Mouse (Mus musculus) heart, embryonic 10.5 days (tissue): ENCODE measurements at regions not wholly inside any gene's neighbourhood (a gene's known extent, or its start where the extent isn't known, plus 50 kb on each side); places are given as distances from the start of the nearest gene placed in this dataset.

Experiments
- DNase-seq: peaks from one replicate; pipeline ENCODE4 v3.0.0-alpha.2; 2017; ENCODE audit warnings: low spot score
- H3K27ac ChIP-seq: fragments of 300-500 bp; sonication (generic); 2 replicates; pipeline ENCODE4 v1.5.1; 2016; ENCODE audit warnings: mild to moderate bottlenecking
- H3K27me3 ChIP-seq: fragments of 300-500 bp; sonication (generic); 2 replicates; pipeline ENCODE4 v1.6.1; 2016; ENCODE audit warnings: mild to moderate bottlenecking; ENCODE audit not compliant: poor library complexity, insufficient read depth, severe bottlenecking
- H3K36me3 ChIP-seq: fragments of 300-500 bp; sonication (generic); 2 replicates; pipeline ENCODE4 v1.6.1; 2016; ENCODE audit warnings: mild to moderate bottlenecking, moderate library complexity
- H3K4me1 ChIP-seq: fragments of 300-500 bp; sonication (generic); 2 replicates; pipeline ENCODE4 v1.6.1; 2016; ENCODE audit warnings: mild to moderate bottlenecking
- H3K4me3 ChIP-seq: fragments of 300-500 bp; sonication (generic); 2 replicates; pipeline ENCODE4 v1.5.1; 2016; ENCODE audit warnings: mild to moderate bottlenecking, moderate library complexity
- H3K9me3 ChIP-seq: fragments of 300-500 bp; sonication (generic); 2 replicates; pipeline ENCODE4 v1.6.1; 2016; ENCODE audit warnings: mild to moderate bottlenecking, moderate library complexity
- WGBS: fragments of 180-500 bp; shearing (Covaris S2); methylation state at CpG from one replicate; pipeline ENCODE4 v1.1.7; 2016; 5-methylcytosine and 5-hydroxymethylcytosine counted together

DNA sequence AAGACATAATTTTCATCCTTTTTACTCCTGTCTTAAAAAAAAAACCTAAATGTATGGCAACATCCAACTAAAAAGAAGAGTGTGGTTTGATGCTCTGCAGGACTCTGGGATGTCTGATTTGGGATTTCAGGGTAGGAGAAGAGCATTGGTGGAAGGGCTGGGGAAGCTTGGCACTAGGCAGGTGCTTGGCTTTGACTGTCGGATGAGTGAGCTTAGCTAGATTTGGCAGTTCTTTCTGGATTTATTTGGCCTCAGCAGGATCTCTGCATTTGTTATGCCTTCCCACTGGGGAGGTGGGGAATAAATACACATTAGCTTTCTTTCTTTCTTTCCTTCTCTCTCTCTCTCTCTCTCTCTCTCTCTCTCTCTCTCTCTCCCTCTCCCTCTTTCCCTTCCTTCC lies 118.1 kb upstream of the Auts2 start:
- Histone ChIP-seq H3K27me3 (peaks cover 13% of the 10 kb centered on the region; the same call in 1 of the 2 replicates), H3K9me3 (0 out of 2 replicates have a peak, but pooled peaks cover 6% of the 10 kb centered on the region), H3K36me3 (no peaks in the 10 kb centered on the region), H3K27ac (no peak overlapping the region), H3K4me3 (no peak overlapping the region), H3K4me1 (no peaks in the 10 kb centered on the region)
- WGBS, result 61% methylated on average over 1 of the region's 1 CpGs
- no peak for DNase-seq

DNA sequence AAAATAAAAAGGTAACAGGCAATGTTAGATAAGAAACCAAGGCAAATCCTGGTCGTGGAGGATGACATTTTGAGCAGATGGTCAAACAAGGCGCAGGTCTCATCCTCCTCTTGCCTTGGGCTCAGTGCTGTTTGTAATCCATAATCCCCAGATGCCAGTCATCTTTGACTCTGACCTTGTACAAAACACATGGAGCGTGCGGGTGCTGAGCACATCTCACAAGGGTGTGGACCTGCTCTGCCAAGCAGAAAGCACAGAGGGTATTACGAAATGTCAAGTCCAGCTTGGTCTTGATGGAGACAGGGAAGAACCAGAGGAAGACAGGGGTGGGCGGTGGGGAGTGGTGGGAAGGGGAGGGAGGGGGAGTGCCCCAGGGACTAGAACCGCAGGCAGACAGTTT lies 116.9 kb upstream of the Auts2 start:
- H3K4me1 ChIP-seq, result no peaks in the 10 kb centered on the region
- H3K27me3 ChIP-seq, result peaks cover 13% of the 10 kb centered on the region; the same call in 1 of the 2 replicates
- 0 out of 2 replicates have a peak, but pooled peaks cover 6% of the 10 kb centered on the region for H3K9me3 ChIP-seq
- 66% methylated on average over 7 of the region's 7 CpGs for WGBS
- H3K4me3 ChIP-seq, result no peak overlapping the region
- no peak for DNase-seq
- H3K36me3 ChIP-seq, result no peaks in the 10 kb centered on the region
- H3K27ac ChIP-seq, result no peak overlapping the region

DNA sequence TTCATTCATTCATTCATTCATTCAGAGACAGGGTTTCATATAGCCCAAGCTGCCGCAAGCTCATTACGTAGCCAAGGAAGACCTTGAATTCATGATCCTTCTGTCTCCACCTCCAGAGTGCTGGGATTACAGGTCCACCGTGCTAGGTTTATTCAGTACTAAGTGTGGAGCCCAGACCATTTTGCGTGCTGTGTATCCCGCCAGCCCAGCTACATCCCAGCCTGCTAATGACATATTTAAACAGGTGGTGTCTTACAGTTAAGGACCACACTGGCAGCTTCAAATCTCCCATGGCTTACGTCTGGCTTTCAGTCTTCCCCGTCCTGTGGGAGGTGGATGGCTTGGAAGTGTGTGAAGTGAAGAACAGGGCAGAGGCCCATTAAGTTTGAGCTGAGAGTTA lies 111.2 kb upstream of the Auts2 start:
- H3K27me3 ChIP-seq, result no peaks in the 10 kb centered on the region
- H3K36me3 ChIP-seq, result no peaks in the 10 kb centered on the region
- H3K9me3 ChIP-seq, result 0 out of 2 replicates have a peak, but pooled peaks cover 6% of the 10 kb centered on the region
- 90% methylated on average over 7 of the region's 7 CpGs for WGBS
- no peak overlapping the region for H3K27ac ChIP-seq
- DNase-seq, result no peak
- no peak overlapping the region for H3K4me3 ChIP-seq
- H3K4me1 ChIP-seq, result peaks cover 4% of the 10 kb centered on the region; the same call in 1 of the 2 replicates

- Histone ChIP-seq H3K27ac (no peak overlapping the region), H3K36me3 (no peaks in the 10 kb centered on the region), H3K4me1 (peaks cover 4% of the 10 kb centered on the region; the same call in 1 of the 2 replicates), H3K9me3 (0 out of 2 replicates have a peak, but pooled peaks cover 6% of the 10 kb centered on the region), H3K4me3 (no peak overlapping the region), H3K27me3 (peaks cover 5% of the 10 kb centered on the region; the same call in 1 of the 2 replicates)
- no peak for DNase-seq
- 51% methylated on average over 6 of the region's 6 CpGs for WGBS
Measured at GRCm38 (mm10) chr5:132653694-132654300, 110.7 kb upstream of the Auts2 start.

- peaks cover 12% of the 10 kb centered on the region; the same call in 1 of the 2 replicates for H3K4me1 ChIP-seq
Measured at GRCm38 (mm10) chr5:132652201-132652600, 109.1 kb upstream of the Auts2 start.

DNA sequence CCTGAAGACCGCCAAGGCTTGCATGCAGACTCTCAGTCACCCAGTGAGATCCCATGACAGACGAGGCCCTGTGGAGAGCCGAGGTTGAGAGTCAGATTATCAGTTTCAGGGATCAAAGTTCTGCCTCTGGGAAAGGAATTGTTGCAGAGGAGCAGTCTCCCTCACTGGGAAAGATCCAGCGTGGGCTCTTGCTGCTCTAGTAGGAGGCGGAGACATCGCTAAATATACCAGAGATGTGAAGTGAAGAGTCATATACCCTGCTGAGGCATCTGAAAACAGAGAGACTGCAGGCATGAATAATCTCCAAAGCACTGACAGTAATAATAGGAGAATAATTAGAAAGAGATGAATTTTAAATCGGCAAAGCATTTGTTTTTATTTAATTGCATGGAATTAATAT lies 106.6 kb upstream of the Auts2 start:
- Histone ChIP-seq H3K27ac (no peak overlapping the region), H3K27me3 (peaks cover 11% of the 10 kb centered on the region; the same call in 1 of the 2 replicates), H3K36me3 (no peaks in the 10 kb centered on the region), H3K9me3 (no peaks in the 10 kb centered on the region), H3K4me1 (peaks cover 15% of the 10 kb centered on the region; the same call in 1 of the 2 replicates), H3K4me3 (no peak overlapping the region)
- WGBS, result 45% methylated on average over 7 of the region's 7 CpGs
- no peak for DNase-seq

More at GRCm38 (mm10) chr5:132652201-132652600, 109.1 kb upstream of the Auts2 start:
- Histone ChIP-seq H3K4me3 (no peak overlapping the region), H3K9me3 (0 out of 2 replicates have a peak, but pooled peaks cover 1% of the 10 kb centered on the region), H3K27me3 (peaks cover 11% of the 10 kb centered on the region; the same call in 1 of the 2 replicates), H3K36me3 (no peaks in the 10 kb centered on the region), H3K27ac (no peak overlapping the region)
- DNase-seq, result no peak
- WGBS, result 27% methylated on average over 1 of the region's 1 CpGs

GRCm38 (mm10) chr5:132648751-132649150 lies 105.6 kb upstream of the Auts2 start:
- 58% methylated on average over 2 of the region's 2 CpGs for WGBS
- no peak for DNase-seq

DNA sequence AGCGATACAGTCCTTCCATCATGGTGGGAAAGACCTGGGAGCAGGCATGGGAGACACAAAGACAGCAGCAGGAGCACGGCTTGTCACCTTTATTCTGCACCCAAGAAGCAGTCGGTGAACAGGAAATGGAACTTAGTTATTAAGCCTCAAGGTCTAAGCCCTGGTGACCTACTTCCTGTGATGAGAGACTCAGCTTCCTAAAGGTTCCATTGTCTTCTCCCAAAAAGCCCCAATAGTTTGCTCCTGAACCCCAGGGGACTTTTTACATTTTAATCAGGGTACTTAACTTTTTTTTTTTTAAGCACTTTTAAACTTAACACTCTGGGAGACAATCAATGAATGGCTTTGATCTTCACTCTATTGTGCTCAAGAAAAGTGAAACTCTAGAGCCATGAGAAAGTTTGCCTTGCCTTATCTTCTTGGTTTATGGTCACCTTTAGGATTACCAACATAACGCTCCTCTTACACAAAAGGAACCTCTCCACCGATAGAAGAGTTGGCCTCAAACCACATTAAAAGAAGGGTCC lies 101.6 kb upstream of the Auts2 start:
- WGBS, result 77% methylated on average over 5 of the region's 5 CpGs
- no peaks in the 10 kb centered on the region for H3K9me3 ChIP-seq
- H3K36me3 ChIP-seq, result no peaks in the 10 kb centered on the region
- H3K4me3 ChIP-seq, result no peak overlapping the region
- H3K27ac ChIP-seq, result no peak overlapping the region
- peaks cover 11% of the 10 kb centered on the region; the same call in 1 of the 2 replicates for H3K27me3 ChIP-seq
- no peak for DNase-seq
- H3K4me1 ChIP-seq, result peaks cover 11% of the 10 kb centered on the region; the same call in 1 of the 2 replicates

More at GRCm38 (mm10) chr5:132648751-132649150, 105.6 kb upstream of the Auts2 start:
- Histone ChIP-seq H3K36me3 (no peaks in the 10 kb centered on the region), H3K27ac (no peak overlapping the region), H3K4me3 (no peak overlapping the region), H3K27me3 (peaks cover 11% of the 10 kb centered on the region; the same call in 1 of the 2 replicates), H3K9me3 (no peaks in the 10 kb centered on the region), H3K4me1 (peaks cover 12% of the 10 kb centered on the region; the same call in 1 of the 2 replicates)

- H3K36me3 ChIP-seq, result no peaks in the 10 kb centered on the region
- H3K27ac ChIP-seq, result no peak overlapping the region
- DNase-seq, result no peak
- H3K4me1 ChIP-seq, result peaks cover 11% of the 10 kb centered on the region; the same call in 1 of the 2 replicates
- WGBS, result 75% methylated on average over 3 of the region's 3 CpGs
- H3K9me3 ChIP-seq, result no peaks in the 10 kb centered on the region
- H3K4me3 ChIP-seq, result no peak overlapping the region
- 0 out of 2 replicates have a peak, but pooled peaks cover 4% of the 10 kb centered on the region for H3K27me3 ChIP-seq
Measured at GRCm38 (mm10) chr5:132643270-132643669, 100.1 kb upstream of the Auts2 start.

DNA sequence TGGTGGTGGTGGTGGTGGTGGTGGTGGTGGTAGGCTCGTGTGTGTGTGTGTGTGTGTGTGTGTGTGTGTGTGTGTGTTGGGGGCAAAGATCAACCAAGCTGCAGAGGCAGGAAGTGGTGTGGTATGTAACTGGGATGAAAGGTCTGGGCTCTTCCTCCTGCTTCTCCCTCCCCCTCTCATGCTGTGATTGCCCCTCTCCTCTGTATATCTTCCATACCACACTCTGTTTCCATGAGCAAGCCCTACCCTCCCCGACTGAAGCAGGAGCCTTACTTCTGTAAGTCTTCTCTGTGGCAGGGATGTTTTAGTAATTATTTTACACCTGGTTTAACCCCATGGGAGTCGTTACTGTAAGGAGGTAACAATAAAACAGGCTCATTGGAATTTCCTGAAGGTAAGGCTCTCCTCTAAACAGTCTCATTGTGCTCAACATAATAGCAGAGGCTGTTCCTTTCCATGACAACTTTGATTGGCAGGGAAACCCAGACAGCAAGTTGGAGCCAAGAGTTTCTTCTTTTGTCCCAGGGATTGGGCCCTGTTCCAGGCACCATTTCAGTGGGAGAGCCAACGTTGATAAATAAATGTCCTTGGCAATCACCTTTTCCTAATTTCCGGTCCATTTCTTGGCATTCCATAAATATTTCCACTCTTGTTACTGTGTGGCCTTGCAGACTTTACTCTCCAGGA lies 90.2 kb upstream of the Auts2 start:
- Histone ChIP-seq H3K9me3 (no peaks in the 10 kb centered on the region; the same call in 1 of the 2 replicates), H3K27me3 (no peaks in the 10 kb centered on the region), H3K36me3 (no peaks in the 10 kb centered on the region), H3K4me1 (no peaks in the 10 kb centered on the region), H3K27ac (no peak overlapping the region), H3K4me3 (no peak overlapping the region)
- WGBS, result 56% methylated on average over 5 of the region's 5 CpGs
- DNase-seq, result no peak

- H3K27ac ChIP-seq, result no peak overlapping the region
- no peaks in the 10 kb centered on the region for H3K9me3 ChIP-seq
- H3K27me3 ChIP-seq, result no peaks in the 10 kb centered on the region; the same call in 1 of the 2 replicates
- no peak for DNase-seq
- no peaks in the 10 kb centered on the region for H3K4me1 ChIP-seq
- WGBS, result 85% methylated on average over 7 of the region's 7 CpGs
- no peak overlapping the region for H3K4me3 ChIP-seq
- H3K36me3 ChIP-seq, result no peaks in the 10 kb centered on the region
Measured at GRCm38 (mm10) chr5:132621751-132622150, 78.6 kb upstream of the Auts2 start.

- no peak overlapping the region for H3K4me3 ChIP-seq
- H3K36me3 ChIP-seq, result no peaks in the 10 kb centered on the region
- H3K9me3 ChIP-seq, result no peaks in the 10 kb centered on the region
- DNase-seq, result no peak
- no peaks in the 10 kb centered on the region for H3K27me3 ChIP-seq
- H3K4me1 ChIP-seq, result 0 out of 2 replicates have a peak, but pooled peaks cover 3% of the 10 kb centered on the region
- H3K27ac ChIP-seq, result no peak overlapping the region
- WGBS, result 65% methylated on average over 3 of the region's 3 CpGs
Measured at GRCm38 (mm10) chr5:132617241-132617640, 74.1 kb upstream of the Auts2 start.

DNA sequence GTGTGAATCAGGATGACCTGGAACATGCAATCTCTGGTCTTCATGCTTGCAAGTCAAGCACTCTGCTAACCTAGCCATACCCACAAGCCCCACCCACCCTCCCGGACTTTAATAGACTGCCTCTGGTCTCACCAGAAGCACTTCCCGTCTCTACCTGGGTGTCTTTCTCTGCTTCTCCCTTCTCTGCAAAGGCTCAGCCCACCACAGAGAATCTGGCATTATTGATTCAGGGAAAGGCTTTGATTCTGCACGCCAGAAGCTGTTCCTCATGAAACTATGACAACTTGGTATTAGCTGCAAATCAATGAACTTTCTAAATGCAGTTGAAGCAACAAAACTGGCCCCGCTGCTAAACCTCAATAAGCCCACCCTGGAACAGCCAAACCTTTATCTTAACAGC lies 66.1 kb upstream of the Auts2 start:
- no peak overlapping the region for H3K27ac ChIP-seq
- H3K27me3 ChIP-seq, result peaks cover 11% of the 10 kb centered on the region; the same call in 1 of the 2 replicates
- no peak overlapping the region for H3K4me3 ChIP-seq
- 71% methylated on average over 4 of the region's 4 CpGs for WGBS
- no peaks in the 10 kb centered on the region for H3K36me3 ChIP-seq
- no peak for DNase-seq
- H3K4me1 ChIP-seq, result 0 out of 2 replicates have a peak, but pooled peaks cover 3% of the 10 kb centered on the region
- no peaks in the 10 kb centered on the region for H3K9me3 ChIP-seq
